Mouse (Mus musculus): Measurements from ENCODE around the gene Olfr325.

DNA sequence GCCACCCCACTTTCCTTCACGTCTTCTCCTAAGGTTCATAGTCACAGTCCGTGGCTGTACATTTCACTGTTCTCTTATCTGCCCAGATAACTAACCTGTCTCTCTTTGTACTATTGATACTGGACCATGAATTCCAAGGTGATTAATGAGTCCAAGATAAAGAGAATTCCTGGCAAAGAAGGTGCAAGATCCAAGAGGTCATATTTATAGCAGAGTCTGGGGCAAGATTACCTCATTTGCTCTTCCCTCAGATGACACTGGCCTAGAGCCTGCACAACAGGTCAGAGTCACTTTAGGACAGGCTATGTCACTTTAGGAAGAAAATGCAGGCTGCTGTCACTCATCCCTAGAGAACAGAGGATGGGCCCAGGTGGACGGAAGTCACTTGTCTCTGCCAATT is 27.7 kb downstream of the Olfr325 start:
- TF ChIP-seq CTCF (conservative IDR thresholded peaks at IDR 0.05; ENCODE audit: low read length): no peak
- TF ChIP-seq NANOG (IDR thresholded peaks at IDR 0.05; ENCODE audit: borderline replicate concordance, low read length): no peak

Data from E14TG2a.4 (cell line).